Mouse (Mus musculus) lung, postnatal 14 days (tissue): ENCODE measurements around the gene Snx29.

Experiments
- DNase-seq: peaks from one replicate; pipeline ENCODE4 v3.0.0; 2021

The Snx29 gene

DNA sequence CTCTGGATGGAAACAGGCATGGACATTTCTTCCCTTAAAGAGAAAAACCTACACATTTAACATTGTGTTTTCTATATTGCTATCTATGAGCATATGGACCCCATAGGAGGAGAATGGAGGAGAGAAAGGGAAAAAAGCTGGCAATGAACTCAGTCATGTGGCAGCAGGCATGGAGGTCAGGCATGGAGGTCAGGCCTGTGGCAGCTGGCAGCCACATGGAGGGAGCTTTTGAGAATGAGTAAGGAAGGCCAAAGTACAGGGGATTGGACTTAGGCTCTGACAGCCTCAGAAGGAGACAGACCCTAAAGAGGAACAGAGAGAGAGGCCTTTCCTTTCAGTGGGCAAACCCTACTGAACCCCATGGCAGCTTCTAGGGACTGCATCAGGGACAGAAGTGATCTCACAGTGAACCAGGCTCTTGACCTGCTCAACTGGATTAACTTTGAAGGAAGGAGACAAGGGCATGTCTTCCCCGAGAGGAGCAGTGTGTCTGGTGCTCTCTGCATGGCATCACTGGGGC lies 325.5 kb downstream of the Snx29 start:
- no peak for DNase-seq

DNA sequence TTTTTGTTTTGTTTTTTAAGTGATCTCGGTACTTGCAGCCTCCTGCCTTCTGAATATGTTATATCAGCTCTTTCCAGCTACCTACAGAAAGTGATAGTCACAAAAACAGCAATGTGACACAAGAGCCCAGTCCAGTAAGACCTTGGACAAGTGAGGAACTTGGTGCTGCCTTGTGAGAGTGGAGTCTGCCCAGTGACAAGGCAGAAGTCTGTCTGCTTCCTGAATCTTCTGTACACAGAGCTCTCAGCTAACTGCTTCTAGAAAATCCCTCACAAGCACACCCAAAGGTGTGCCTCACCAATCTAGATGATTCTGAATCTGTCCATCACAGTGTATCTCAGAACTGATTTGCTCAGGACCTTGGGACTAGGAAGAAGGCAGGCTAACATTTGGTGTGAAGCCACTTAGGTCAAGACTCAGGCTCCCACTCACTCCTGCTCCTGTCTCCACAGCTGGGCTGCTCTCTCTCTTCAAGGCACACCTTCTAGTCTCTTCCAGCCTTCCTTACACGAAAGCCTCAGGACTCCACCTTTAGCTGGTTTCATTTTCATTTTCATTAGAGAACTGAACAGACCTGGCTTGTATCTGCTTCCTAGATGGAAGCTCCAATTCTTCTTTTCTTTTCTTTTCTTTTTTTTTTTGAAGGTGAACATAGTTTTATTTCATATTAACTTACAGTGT lies 330.1 kb downstream of the Snx29 start:
- DNase-seq: no peak

DNA sequence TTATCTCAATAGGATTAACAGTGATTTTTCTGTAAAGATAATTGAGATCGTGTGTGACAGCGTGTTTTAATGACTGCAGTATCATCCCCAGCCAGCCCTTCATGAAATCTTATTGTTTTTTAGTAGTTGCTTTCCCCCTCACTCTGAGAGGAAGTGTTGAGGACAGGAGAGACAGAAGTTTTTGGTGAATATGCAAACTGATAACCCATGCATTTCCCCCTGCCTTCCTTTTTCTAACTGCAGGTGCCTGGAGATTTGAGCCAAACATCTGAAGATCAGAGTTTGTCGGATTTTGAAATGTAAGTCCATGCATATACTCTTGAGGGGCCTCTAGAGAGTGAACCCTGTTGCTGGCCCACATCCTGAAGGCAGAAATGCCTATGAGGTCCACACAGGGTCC lies 333.2 kb downstream of the Snx29 start:
- no peak for DNase-seq

GRCm38 (mm10) chr16:11657111-11657510 lies 334.4 kb downstream of the Snx29 start:
- no peak for DNase-seq

DNA sequence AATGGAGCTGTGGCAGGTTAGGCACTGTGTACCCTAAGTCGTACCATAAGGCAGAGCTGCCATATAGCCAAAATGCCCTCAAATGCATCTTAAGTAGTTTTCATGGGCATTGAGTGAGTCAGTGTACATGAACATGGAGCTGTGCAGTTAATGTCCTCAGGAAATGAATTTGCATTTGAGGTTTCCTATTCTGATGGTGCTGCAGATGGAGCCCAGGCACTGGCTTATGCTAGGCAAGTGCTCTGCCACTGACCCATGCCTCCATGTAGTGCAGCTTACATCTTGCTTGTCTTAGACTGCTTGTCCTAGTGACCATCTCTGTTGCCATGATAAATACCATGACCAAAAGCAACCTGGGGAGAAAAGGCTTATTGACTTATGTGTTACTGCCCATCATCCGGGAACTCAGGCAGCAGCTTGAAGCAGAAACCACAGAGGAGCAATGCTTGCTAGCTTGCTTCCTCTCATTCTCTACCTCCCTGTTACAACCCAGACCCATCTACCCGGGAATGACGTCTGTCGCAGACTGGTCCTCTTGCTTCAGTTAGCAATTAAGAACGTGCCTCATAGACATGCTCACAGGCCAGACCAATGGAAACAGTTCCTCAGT lies 336.5 kb downstream of the Snx29 start:
- DNase-seq: no peak

DNA sequence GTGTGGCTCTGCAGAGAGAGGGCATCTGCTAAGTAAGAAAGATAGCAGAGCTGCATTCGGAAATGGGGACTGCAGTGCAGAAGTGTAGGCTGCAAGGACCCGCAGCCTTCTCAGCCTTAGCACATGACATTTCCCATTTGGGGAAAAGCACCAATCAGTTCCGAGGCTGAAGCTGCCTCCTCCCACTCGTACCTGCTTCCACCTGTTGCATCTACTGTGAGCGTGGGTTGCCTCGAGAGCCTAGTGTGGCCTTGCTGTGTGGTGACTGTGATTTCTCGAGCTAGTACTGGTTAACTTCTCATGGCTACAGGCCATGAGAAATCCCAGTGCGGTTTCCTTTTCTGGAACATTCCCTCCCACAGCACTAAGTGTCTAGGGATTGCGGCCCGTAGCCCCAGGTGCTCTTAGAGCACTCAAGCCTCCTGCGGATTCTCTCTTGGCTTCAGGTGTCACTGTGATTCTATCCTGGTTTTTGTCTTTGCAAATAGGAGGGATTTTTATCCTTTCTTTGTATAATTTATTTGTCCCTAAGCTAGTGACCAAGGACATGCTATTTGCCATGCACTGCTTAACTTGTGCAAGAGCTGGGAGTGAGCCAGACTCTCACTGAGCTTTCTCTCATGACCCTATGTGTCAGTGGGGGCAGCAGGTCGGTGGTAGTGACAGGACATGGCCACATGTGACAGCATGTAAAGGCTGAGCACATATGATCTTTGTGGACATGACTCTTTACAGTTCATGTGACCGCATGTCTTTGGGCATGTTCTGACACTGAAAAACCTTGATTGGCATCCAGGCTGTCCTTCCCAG lies 342.4 kb downstream of the Snx29 start:
- DNase-seq: no peak

- no peak for DNase-seq
Observed at GRCm38 (mm10) chr16:11665869-11666268, 343.2 kb downstream of the Snx29 start.

DNA sequence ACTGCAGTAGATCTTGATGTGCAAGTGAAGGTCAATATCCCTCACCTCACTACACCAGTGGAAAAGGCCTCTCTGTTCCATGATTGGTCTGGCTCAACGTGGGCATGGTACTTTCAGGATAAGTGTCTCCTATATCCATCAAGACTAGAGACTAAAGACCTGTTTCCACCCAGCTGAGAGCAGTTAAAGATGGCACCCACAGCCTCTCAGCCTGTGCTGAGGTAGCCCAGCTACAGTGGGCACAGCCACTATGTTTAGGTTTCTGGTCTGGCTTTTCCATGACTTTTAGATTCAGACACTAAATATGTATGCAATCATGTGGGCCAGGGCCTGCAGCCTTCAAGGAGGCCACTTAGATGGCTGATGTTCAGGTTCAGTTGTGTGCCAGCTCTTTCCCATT lies 345.7 kb downstream of the Snx29 start:
- no peak for DNase-seq

DNA sequence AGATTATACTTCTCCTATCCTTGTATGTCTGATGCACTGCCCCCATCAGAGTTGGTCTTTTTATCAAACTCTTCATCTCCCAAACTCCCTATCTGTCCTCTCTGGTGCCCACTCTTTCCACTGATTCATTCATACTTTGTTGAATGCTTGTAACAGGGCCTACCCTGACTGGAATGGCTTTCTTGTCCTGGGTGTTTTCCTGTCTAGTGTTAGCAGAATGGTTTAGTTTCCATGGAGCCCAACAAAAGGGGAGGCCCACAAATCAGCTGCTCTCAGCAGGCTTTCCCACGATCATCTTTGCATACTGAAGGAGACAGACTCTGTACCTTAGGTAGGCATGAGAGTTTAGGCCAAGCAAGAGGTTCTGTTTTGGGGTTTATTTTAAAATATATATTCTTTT lies 346.2 kb downstream of the Snx29 start:
- no peak for DNase-seq

DNA sequence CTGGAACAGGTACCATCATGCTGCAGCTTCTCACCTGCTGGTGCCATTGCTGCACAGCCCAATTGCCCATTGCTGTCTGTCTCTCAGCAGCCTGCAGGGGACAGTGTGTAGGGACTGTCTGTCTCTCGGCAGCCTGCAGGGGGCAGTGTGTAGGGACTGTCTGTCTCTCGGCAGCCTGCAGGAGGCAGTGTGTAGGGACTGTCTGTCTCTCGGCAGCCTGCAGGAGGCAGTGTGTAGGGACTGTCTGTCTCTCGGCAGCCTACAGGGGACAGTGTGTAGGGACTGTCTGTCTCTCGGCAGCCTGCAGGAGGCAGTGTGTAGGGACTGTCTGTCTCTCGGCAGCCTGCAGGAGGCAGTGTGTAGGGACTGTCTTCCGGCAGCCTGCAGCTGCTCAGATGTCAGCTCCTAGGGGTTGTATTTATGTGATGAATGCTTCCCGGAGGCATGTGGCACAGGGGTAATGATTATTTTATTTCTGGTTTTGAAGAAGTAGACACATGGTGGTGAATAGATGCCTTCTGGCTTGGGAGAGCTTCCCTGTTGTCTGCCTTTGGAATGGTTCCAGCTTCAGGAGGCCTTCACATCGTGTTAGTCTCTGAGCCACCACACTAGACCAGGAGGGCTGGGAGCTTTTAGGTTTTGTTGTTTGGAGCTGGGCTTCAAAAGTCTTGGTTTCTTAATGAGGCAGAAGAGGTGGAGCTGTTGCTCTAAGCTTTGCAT lies 347.7 kb downstream of the Snx29 start:
- no peak for DNase-seq

DNA sequence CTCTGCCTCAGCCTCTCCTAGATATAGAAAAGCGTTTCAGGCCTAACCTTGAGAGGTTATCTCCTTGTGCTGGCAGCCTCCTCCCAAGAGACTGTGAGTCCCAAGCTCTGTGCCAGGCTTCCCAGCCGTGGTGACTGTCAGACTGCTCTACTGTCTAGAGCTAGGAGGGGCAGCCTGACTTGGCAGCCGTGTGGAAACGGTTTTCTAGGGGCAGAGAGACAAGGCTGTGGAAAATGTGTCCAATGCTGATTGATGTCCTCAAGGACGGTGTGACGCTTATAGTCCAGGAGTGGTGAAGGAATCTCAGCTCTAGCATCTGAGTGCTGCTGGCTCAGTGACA lies 348.2 kb downstream of the Snx29 start:
- DNase-seq: no peak

GRCm38 (mm10) chr16:11676006-11676405 lies 353.3 kb downstream of the Snx29 start:
- DNase-seq: no peak

- no peak for DNase-seq
Observed at GRCm38 (mm10) chr16:11685264-11685663, 362.6 kb downstream of the Snx29 start.

- DNase-seq: no peak
Observed at GRCm38 (mm10) chr16:11685735-11686340, 363.1 kb downstream of the Snx29 start.

- DNase-seq: no peak
Observed at GRCm38 (mm10) chr16:11687836-11688235, 365.1 kb downstream of the Snx29 start.

- DNase-seq: no peak
Observed at GRCm38 (mm10) chr16:11688281-11689005, 365.7 kb downstream of the Snx29 start.

DNA sequence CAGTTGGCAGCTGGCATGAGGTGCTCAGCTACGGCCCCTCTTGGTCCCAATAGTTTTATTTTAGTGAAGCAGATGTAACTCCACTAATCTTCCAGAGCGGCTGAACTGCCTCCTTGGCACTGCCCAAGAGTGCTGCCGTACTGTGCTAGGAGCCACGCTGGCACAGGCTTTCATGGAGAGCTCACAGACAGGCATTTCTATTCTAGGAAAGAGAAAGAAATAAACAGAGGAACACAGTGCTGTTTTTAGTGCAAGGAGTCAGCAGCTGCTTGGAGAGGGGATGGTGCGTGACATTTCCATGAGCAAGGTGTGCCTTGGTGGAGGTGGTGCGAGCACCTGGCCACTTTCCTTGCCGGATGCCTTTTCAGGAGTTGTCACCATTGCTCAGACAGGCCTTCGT lies 367.4 kb downstream of the Snx29 start:
- no peak for DNase-seq

DNA sequence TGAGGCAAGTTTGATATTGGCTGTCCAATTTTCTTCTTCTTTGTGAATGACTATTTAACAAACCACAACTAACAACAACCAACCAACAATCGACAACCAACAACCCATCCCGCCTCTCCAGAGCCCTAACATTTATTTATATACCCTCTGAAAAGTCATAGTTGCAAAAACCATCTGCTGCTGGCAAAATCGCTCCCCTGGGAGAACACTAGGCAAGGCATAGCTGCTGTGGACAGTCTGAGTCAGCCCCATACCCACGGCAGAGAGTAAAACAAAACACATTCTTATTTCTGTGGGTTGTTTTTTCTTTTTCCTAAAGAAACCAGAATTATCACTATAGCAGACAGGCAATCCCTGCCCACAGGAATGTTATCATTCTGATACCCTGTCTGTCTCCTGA lies 368.0 kb downstream of the Snx29 start:
- no peak for DNase-seq

DNA sequence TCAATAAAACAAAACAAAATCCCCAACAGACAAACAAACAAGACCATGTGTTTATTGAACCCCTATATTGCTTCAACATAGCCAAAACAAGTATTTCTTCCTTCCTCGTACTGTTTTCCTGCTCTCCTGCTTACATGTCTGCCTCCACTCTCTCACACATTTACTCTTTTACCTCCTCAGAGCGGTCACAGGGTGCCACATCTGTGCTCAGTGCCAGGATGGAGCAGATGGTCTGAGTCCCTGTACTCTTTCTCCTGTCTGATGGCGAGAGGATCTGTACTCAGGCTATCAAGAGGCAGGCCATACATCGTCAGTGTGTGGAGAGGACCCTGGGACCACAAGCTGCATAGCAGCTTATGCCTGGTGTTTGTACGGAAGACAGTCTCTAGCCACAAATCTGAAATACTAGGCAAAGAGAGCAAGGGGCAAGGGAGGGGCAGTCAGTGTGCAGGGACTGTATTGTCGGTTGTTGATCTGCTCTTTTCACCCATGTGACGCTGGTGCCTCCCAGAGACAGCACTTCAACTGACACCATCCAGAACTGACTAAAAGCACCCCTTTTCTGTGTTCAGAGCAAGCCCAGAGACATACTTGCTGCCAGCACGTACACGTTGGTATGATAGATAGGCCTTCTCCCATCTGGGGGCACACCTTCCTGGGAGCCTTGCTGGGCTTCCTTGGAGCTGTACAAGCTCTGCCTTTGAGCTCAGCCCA lies 368.9 kb downstream of the Snx29 start:
- DNase-seq: no peak

GRCm38 (mm10) chr16:11692744-11693143 lies 370.0 kb downstream of the Snx29 start:
- no peak for DNase-seq

GRCm38 (mm10) chr16:11694386-11694785 lies 371.7 kb downstream of the Snx29 start:
- DNase-seq: no peak

- no peak for DNase-seq
Observed at GRCm38 (mm10) chr16:11696767-11697166, 374.1 kb downstream of the Snx29 start.
